Mouse (Mus musculus) midbrain, embryonic 10.5 days (tissue): ENCODE data around the gene Tnxb. TPM values are rescaled to one million over a fixed set of nuclear protein-coding genes. Genes with fewer than 3 reads are reported as not detected.

Source experiments
- DNase-seq: peaks from one replicate; pipeline ENCODE4 v3.0.0-alpha.2; 2017; ENCODE audit warnings: low spot score
- H3K27ac ChIP-seq: fragments of 300-500 bp; sonication (generic); replicated peaks from 2 replicates; pipeline ENCODE4 v1.5.1; 2016; ENCODE audit warnings: mild to moderate bottlenecking
- H3K27me3 ChIP-seq: fragments of 300-500 bp; sonication (generic); 2 replicates; pipeline ENCODE4 v1.6.1; 2016; ENCODE audit warnings: low read depth, mild to moderate bottlenecking; ENCODE audit not compliant: poor library complexity, severe bottlenecking
- H3K36me3 ChIP-seq: fragments of 300-500 bp; sonication (generic); 2 replicates; pipeline ENCODE4 v1.6.1; 2016; ENCODE audit warnings: mild to moderate bottlenecking, moderate library complexity
- H3K4me1 ChIP-seq: fragments of 300-500 bp; sonication (generic); 2 replicates; pipeline ENCODE4 v1.6.1; 2016
- H3K4me3 ChIP-seq: fragments of 300-500 bp; sonication (generic); 2 replicates; pipeline ENCODE4 v1.5.1; 2016; ENCODE audit warnings: mild to moderate bottlenecking, moderate library complexity
- H3K9me3 ChIP-seq: fragments of 300-500 bp; sonication (generic); replicated peaks from 2 replicates; pipeline ENCODE4 v1.6.1; 2016; ENCODE audit warnings: mild to moderate bottlenecking
- WGBS: fragments of 180-500 bp; shearing (Covaris S2); methylation state at CpG from one replicate; pipeline ENCODE4 v1.1.7; 2016; 5-methylcytosine and 5-hydroxymethylcytosine counted together
- polyA plus RNA-seq: library from polyadenylated mRNA; unstranded; fragments of >200 nt; fragmentation: Nextera tagmentation; extraction: Ambion mirVana; gene quantifications from 2 replicates; pipeline ENCODE4 v1.2.1, GENCODE M21; 2016

The Tnxb gene
- polyA plus RNA-seq: not detected in 2 replicates

DNA sequence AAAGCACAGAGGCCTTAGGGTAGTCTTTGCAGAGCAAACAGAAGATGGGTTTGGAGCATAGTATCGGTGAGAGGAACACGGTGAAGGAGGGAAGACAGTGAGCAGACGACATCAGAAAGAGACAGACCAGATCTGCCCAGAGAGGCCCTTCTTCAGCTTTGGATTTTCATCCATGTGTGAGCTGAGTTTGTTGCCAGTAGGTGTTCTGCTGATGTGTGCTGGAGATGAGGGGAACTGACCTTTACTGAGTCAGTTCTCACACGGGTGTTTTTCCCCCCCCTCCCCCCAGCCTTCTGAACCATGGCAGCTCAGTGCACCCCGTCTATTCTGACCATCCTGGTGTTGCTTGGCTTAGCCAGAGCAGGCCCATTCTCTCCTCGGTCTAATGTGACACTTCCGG is at the start of gene Tnxb:
Tnxb (plus strand) TSS at position 301 of the 400 bp plus-strand sequence.
- H3K36me3 ChIP-seq: no peaks in the 10 kb centered on the region
- H3K9me3 ChIP-seq: no peaks in the 10 kb centered on the region
- H3K27me3 ChIP-seq: peaks cover 64% of the 10 kb centered on the region
- H3K4me1 ChIP-seq: peaks cover 19% of the 10 kb centered on the region
- no peak within 1 kb of the TSS for H3K27ac ChIP-seq
- WGBS: 64% methylated on average over 7 of the region's 7 CpGs
- H3K4me3 ChIP-seq: peak within 1 kb of the TSS; percentile 54
- DNase-seq: no peak

- Histone ChIP-seq H3K27me3 (no peaks in the 10 kb centered on the region), H3K9me3 (no peaks in the 10 kb centered on the region), H3K4me3 (no peak overlapping the region), H3K36me3 (peaks cover 61% of the 10 kb centered on the region), H3K27ac (no peak overlapping the region), H3K4me1 (peaks cover 8% of the 10 kb centered on the region)
- WGBS: 94% methylated on average over 8 of the region's 8 CpGs
- no peak for DNase-seq
Observed at GRCm38 (mm10) chr17:34621006-34621405, 49.3 kb upstream of the Tnxb start.

GRCm38 (mm10) chr17:34623161-34623560 is 47.2 kb upstream of the Tnxb start:
- H3K27ac ChIP-seq: no peak overlapping the region
- no peaks in the 10 kb centered on the region for H3K9me3 ChIP-seq
- no peak overlapping the region for H3K4me3 ChIP-seq
- peaks cover 24% of the 10 kb centered on the region for H3K4me1 ChIP-seq
- peaks cover 44% of the 10 kb centered on the region for H3K36me3 ChIP-seq
- WGBS: 92% methylated on average over 9 of the region's 9 CpGs
- no peak for DNase-seq
- peaks cover under 1% of the 10 kb centered on the region; the same call in 1 of the 2 replicates for H3K27me3 ChIP-seq

DNA sequence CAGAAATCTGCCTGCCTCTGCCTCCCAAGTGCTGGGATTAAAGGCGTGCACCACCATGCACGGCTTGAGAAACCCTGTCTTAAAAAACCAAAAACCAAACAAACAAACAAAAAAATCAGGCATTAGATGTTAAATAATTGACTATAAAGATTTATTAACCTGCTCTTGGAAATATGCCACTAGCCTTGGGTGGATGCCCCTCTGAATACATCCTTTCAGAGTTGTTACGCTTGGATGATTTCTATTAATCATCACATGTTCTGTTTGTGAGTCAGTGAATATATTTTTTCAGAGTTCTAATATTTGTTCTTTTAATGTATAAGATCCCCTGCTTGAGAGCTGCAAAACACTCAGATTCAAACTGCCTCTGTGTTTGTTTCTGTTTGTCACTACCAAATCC is 45.4 kb upstream of the Tnxb start:
- H3K4me3 ChIP-seq: no peak overlapping the region
- WGBS: 94% methylated on average over 3 of the region's 3 CpGs
- H3K36me3 ChIP-seq: peaks cover 43% of the 10 kb centered on the region
- no peak for DNase-seq
- peaks cover 19% of the 10 kb centered on the region for H3K27me3 ChIP-seq
- H3K27ac ChIP-seq: no peak overlapping the region
- peaks cover 42% of the 10 kb centered on the region for H3K4me1 ChIP-seq
- no peaks in the 10 kb centered on the region for H3K9me3 ChIP-seq

GRCm38 (mm10) chr17:34626062-34626772 is 44.1 kb upstream of the Tnxb start:
- H3K27me3 ChIP-seq: peaks cover 31% of the 10 kb centered on the region
- 53% methylated on average over 16 of the region's 16 CpGs for WGBS
- no peak for DNase-seq
- H3K9me3 ChIP-seq: no peaks in the 10 kb centered on the region
- H3K4me1 ChIP-seq: peaks cover 54% of the 10 kb centered on the region
- peaks cover 35% of the 10 kb centered on the region for H3K36me3 ChIP-seq
- peak overlapping the region; percentile 94 for H3K27ac ChIP-seq
- H3K4me3 ChIP-seq: peak overlapping the region; percentile 64

- Histone ChIP-seq H3K36me3 (peaks cover 30% of the 10 kb centered on the region), H3K27me3 (peaks cover 36% of the 10 kb centered on the region), H3K4me1 (peaks cover 60% of the 10 kb centered on the region), H3K9me3 (no peaks in the 10 kb centered on the region), H3K27ac (peak overlapping the region; percentile 94), H3K4me3 (peak overlapping the region; percentile 64)
- WGBS: 0% methylated on average over 18 of the region's 18 CpGs
- DNase-seq: peak; percentile 54
Observed at GRCm38 (mm10) chr17:34626773-34627092, 43.6 kb upstream of the Tnxb start.

GRCm38 (mm10) chr17:34627093-34627942 is 43.0 kb upstream of the Tnxb start:
- under 1% methylated on average over 45 of the region's 45 CpGs for WGBS
- peaks cover 65% of the 10 kb centered on the region for H3K4me1 ChIP-seq
- H3K36me3 ChIP-seq: peaks cover 24% of the 10 kb centered on the region
- DNase-seq: peak; percentile 93
- H3K9me3 ChIP-seq: no peaks in the 10 kb centered on the region
- H3K4me3 ChIP-seq: peak overlapping the region; percentile 64
- peak overlapping the region; percentile 94 for H3K27ac ChIP-seq
- peaks cover 42% of the 10 kb centered on the region for H3K27me3 ChIP-seq

- Histone ChIP-seq H3K9me3 (no peaks in the 10 kb centered on the region), H3K4me1 (peaks cover 71% of the 10 kb centered on the region), H3K27me3 (peaks cover 50% of the 10 kb centered on the region), H3K27ac (peak within 1 kb of the TSS; percentile 94), H3K4me3 (peak within 1 kb of the TSS; percentile 64), H3K36me3 (peaks cover 16% of the 10 kb centered on the region)
- DNase-seq: no peak
- WGBS: 7% methylated on average over 29 of the region's 29 CpGs
Observed at GRCm38 (mm10) chr17:34627943-34628643, 42.2 kb upstream of the Tnxb start, which contains the start of gene Ppt2. Gene Ppt2 (minus strand): TSS chr17:34628510.

DNA sequence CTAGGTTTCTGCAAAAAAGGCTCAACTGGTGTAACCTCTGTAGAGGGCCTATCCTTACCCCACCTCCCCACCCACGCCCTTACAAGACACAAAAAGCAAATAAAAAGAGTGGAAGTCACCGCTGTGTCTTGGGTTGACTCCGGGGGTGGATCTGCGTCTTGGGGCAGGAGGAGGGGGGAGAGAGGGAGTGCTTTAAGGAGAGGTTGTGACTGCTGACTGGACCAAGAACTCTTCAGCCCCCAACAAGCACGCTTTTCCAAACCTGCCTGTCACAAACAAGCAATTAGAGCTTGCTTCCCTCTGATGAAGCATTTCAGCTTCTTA is 41.7 kb upstream of the Tnxb start:
- Histone ChIP-seq H3K4me1 (peaks cover 74% of the 10 kb centered on the region), H3K9me3 (no peaks in the 10 kb centered on the region), H3K36me3 (peaks cover 11% of the 10 kb centered on the region), H3K27me3 (peaks cover 55% of the 10 kb centered on the region), H3K27ac (peak overlapping the region; percentile 94), H3K4me3 (peak overlapping the region; percentile 64)
- no peak for DNase-seq
- WGBS: 16% methylated on average over 5 of the region's 5 CpGs

GRCm38 (mm10) chr17:34629221-34629751 is 41.0 kb upstream of the Tnxb start, which contains the start of gene Prrt1:
Gene Prrt1 (plus strand): TSS chr17:34629533.
- H3K27ac ChIP-seq: peak within 1 kb of the TSS; percentile 94
- H3K36me3 ChIP-seq: peaks cover 9% of the 10 kb centered on the region
- under 1% methylated on average over 16 of the region's 16 CpGs for WGBS
- DNase-seq: peak; percentile 63
- H3K4me3 ChIP-seq: peak within 1 kb of the TSS; percentile 64
- H3K27me3 ChIP-seq: peaks cover 59% of the 10 kb centered on the region
- H3K9me3 ChIP-seq: no peaks in the 10 kb centered on the region
- H3K4me1 ChIP-seq: peaks cover 74% of the 10 kb centered on the region

DNA sequence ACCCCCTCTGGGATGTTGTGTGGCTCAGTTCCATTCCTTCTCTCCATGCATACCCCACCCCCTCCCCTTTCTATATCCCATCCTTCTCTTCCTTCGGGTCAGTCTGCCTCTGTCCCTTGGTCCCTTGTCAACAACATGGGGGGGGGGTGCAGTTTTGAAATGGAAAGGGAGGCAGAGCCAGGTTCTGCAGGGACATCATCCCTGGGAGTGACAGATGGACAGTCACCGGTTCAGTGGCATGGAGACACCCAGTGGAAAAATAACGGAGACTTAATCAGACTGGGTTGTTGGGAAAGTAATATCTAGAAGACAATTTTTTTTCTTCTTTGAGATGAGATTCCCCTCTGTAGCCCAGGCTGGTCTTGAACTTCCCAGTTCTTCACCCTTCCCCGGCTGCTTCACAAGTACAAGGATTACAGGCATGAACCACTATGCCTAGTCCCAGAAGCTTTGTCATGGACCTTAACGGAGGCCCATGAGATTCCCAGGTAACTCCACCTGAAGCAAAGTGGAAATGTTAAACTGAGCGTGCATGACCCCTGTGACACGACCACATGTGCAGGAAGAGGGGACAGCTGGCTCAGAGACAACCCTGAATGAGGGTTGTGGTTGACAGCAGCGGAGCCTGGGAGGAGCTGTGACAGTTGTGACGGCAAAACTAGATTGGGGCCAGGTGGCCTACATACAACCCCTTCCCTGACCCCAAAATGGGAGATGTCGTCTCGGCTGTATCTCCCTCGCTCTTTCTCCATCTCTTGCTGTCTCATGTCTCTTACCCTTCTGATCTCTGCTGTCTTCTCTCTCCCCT is 40.3 kb upstream of the Tnxb start:
- H3K27me3 ChIP-seq: peaks cover 59% of the 10 kb centered on the region
- peaks cover 8% of the 10 kb centered on the region for H3K36me3 ChIP-seq
- WGBS: 14% methylated on average over 12 of the region's 12 CpGs
- H3K4me1 ChIP-seq: peaks cover 74% of the 10 kb centered on the region
- DNase-seq: no peak
- H3K4me3 ChIP-seq: peak overlapping the region; percentile 64
- H3K27ac ChIP-seq: 0 out of 2 replicates have a peak overlapping the region, but pooled peaks have one; percentile 94
- H3K9me3 ChIP-seq: no peaks in the 10 kb centered on the region
